30 mouse cellular contexts compared by ENCODE assay signal in genomic region chr17:28600780-28601179, GRCm38 (mm10). TPM values are rescaled to one million over a fixed set of nuclear protein-coding genes. Genes with fewer than 3 reads are reported as not detected.
"Had no signal": no experiment of that assay in that cellular context is flagged by ENCODE, and none has a peak within 500 bp of the region (broad histone marks: within the 10 kb centered on the region; RNA-seq: fewer than 3 reads in every experiment).

No protein-coding gene starts in this region.

- DNase-seq: gastrocnemius, adult 2 months; gastrocnemius, postnatal 10 days; gastrocnemius, postnatal 25 days; heart, adult 18-20 months; heart, postnatal 10 days; heart, postnatal 4 days; kidney, adult 18-20 months; kidney, adult 8-10 months; kidney, postnatal 10 days; kidney, postnatal 25 days; kidney, postnatal 4 days; liver; liver, embryonic 13.5 days had no signal

- ATAC-seq: hindbrain, embryonic 16.5 days; intestine, embryonic 16.5 days had no signal

RNA-seq across cellular contexts. Expression of gene Lhfpl5, which starts 25.3 kb away (rescaled TPM):
- polyA plus RNA-seq: liver, embryonic 13.5 days had no signal

RNA-seq across cellular contexts. Expression of gene Clps, which starts 40.2 kb away (rescaled TPM):
- polyA plus RNA-seq: heart, embryonic 14.5 days; hindbrain, embryonic 10.5 days; hindbrain, embryonic 12.5 days; hindbrain, embryonic 14.5 days; hindbrain, embryonic 16.5 days; kidney, embryonic 14.5 days; kidney, embryonic 16.5 days; limb, embryonic 10.5 days; limb, embryonic 12.5 days had no signal

RNA-seq across cellular contexts. Expression of gene Clpsl2, which starts 51.6 kb away (rescaled TPM):
- polyA plus RNA-seq: heart, embryonic 10.5 days; heart, embryonic 12.5 days; heart, embryonic 14.5 days; heart, embryonic 16.5 days; hindbrain, embryonic 10.5 days; hindbrain, embryonic 12.5 days; hindbrain, embryonic 14.5 days; hindbrain, embryonic 16.5 days; intestine, embryonic 14.5 days; intestine, embryonic 16.5 days; kidney, embryonic 14.5 days; kidney, embryonic 16.5 days; limb, embryonic 10.5 days; limb, embryonic 12.5 days; limb, embryonic 14.5 days; liver, embryonic 11.5 days; liver, embryonic 13.5 days; liver, embryonic 15.5 days had no signal
